Mouse (Mus musculus) hindbrain, embryonic 16.5 days (tissue): Measurements from ENCODE around the gene Map3k10. TPM values are rescaled to one million over a fixed set of nuclear protein-coding genes. Genes with fewer than 3 reads are reported as not detected.
A peak's percentile ranks its signal among the peaks of the same experiment; 100 is the strongest.

ENCODE experiments used
- ATAC-seq: fragments of 200-750 bp; cut with Nextera tagmentation; 2 replicates; pipeline ENCODE4 v1.8.0; 2017; ENCODE audit warnings: moderate TSS enrichment, moderate library complexity
- H3K27ac ChIP-seq: fragments of 300-500 bp; sonication (generic); 2 replicates; pipeline ENCODE4 v1.5.1; 2014; ENCODE audit warnings: low read depth, mild to moderate bottlenecking, control low read depth, low read length, moderate library complexity
- H3K27me3 ChIP-seq: fragments of 300-500 bp; sonication (generic); replicated peaks from 2 replicates; pipeline ENCODE4 v1.6.1; 2014; ENCODE audit warnings: low read length; ENCODE audit not compliant: control insufficient read depth, insufficient read depth
- H3K36me3 ChIP-seq: fragments of 300-500 bp; sonication (generic); 2 replicates; pipeline ENCODE4 v1.6.1; 2014; ENCODE audit warnings: mild to moderate bottlenecking, low read length, moderate library complexity, mixed read lengths; ENCODE audit not compliant: control insufficient read depth, insufficient read depth
- H3K4me1 ChIP-seq: fragments of 300-500 bp; sonication (generic); 2 replicates; pipeline ENCODE4 v1.6.1; 2014; ENCODE audit warnings: low read depth, low read length; ENCODE audit not compliant: control insufficient read depth, insufficient read depth
- H3K4me2 ChIP-seq: fragments of 300-500 bp; sonication (generic); 2 replicates; pipeline ENCODE4 v1.6.1; 2014; ENCODE audit warnings: mild to moderate bottlenecking, low read length, control low read depth, moderate library complexity
- H3K4me3 ChIP-seq: fragments of 300-500 bp; sonication (generic); 2 replicates; pipeline ENCODE4 v1.5.1; 2014; ENCODE audit warnings: mild to moderate bottlenecking, low read length, control low read depth, moderate library complexity
- H3K9ac ChIP-seq: fragments of 300-500 bp; sonication (generic); 2 replicates; pipeline ENCODE4 v1.6.1; 2014; ENCODE audit warnings: low read depth, mild to moderate bottlenecking, control low read depth, low read length, moderate library complexity
- H3K9me3 ChIP-seq: fragments of 300-500 bp; sonication (generic); 2 replicates; pipeline ENCODE4 v1.6.1; 2014; ENCODE audit warnings: mild to moderate bottlenecking, low read length, moderate library complexity; ENCODE audit not compliant: control insufficient read depth
- WGBS: fragments of 180-500 bp; shearing (Covaris S2); extraction: QIAGEN DNeasy Blood & Tissue Kit; methylation state at CpG from one replicate; pipeline ENCODE4 v1.1.7; 2014; 5-methylcytosine and 5-hydroxymethylcytosine counted together
- polyA plus RNA-seq: library from polyadenylated mRNA; unstranded; fragments of >200 nt; fragmentation: Nextera tagmentation; extraction: Ambion mirVana; gene quantifications from 2 replicates; pipeline ENCODE4 v1.2.1, GENCODE M21; 2015

The Map3k10 gene
- polyA plus RNA-seq, 1 experiment from 2014 or later: 17.5 TPM

GRCm38 (mm10) chr7:27657824-27658395 is 16.5 kb downstream of the Map3k10 start:
- Histone ChIP-seq H3K4me3 (no peak overlapping the region), H3K9ac (no peak overlapping the region), H3K9me3 (no peaks in the 10 kb centered on the region), H3K4me1 (peaks cover 12% of the 10 kb centered on the region; the same call in 1 of the 2 replicates), H3K4me2 (no peak overlapping the region), H3K27ac (no peak overlapping the region), H3K36me3 (peaks cover 33% of the 10 kb centered on the region), H3K27me3 (no peaks in the 10 kb centered on the region; the same call in 1 of the 2 replicates)
- WGBS: 38% methylated on average over 43 of the region's 53 CpGs
- ATAC-seq: no peak

- H3K9ac ChIP-seq: no peak overlapping the region
- no peaks in the 10 kb centered on the region for H3K9me3 ChIP-seq
- WGBS: 84% methylated on average over 16 of the region's 16 CpGs
- ATAC-seq: no peak
- no peaks in the 10 kb centered on the region; the same call in 1 of the 2 replicates for H3K27me3 ChIP-seq
- no peak overlapping the region for H3K27ac ChIP-seq
- peaks cover 15% of the 10 kb centered on the region; the same call in 1 of the 2 replicates for H3K4me1 ChIP-seq
- H3K4me3 ChIP-seq: no peak overlapping the region
- peaks cover 26% of the 10 kb centered on the region for H3K36me3 ChIP-seq
- no peak overlapping the region for H3K4me2 ChIP-seq
Observed at GRCm38 (mm10) chr7:27656600-27656999, 17.8 kb downstream of the Map3k10 start.

GRCm38 (mm10) chr7:27655545-27655944 is 18.9 kb downstream of the Map3k10 start:
- ATAC-seq: no peak
- Histone ChIP-seq H3K27ac (no peak overlapping the region), H3K4me2 (peak overlapping the region; percentile 74), H3K9ac (0 out of 2 replicates have a peak overlapping the region, but pooled peaks have one; percentile 2), H3K9me3 (no peaks in the 10 kb centered on the region), H3K27me3 (no peaks in the 10 kb centered on the region; the same call in 1 of the 2 replicates), H3K4me3 (no peak overlapping the region), H3K4me1 (peaks cover 15% of the 10 kb centered on the region; the same call in 1 of the 2 replicates), H3K36me3 (peaks cover 20% of the 10 kb centered on the region)
- WGBS: 60% methylated on average over 11 of the region's 11 CpGs

GRCm38 (mm10) chr7:27654607-27655276 is 19.7 kb downstream of the Map3k10 start:
- no peaks in the 10 kb centered on the region; the same call in 1 of the 2 replicates for H3K27me3 ChIP-seq
- peak overlapping the region; percentile 74 for H3K4me2 ChIP-seq
- 59% methylated on average over 20 of the region's 20 CpGs for WGBS
- 0 out of 2 replicates have a peak, but pooled peaks have one; percentile 7 for ATAC-seq
- H3K27ac ChIP-seq: peak overlapping the region; percentile 95
- H3K9me3 ChIP-seq: no peaks in the 10 kb centered on the region
- peak overlapping the region; percentile 75 for H3K4me3 ChIP-seq
- peak overlapping the region; percentile 85 for H3K9ac ChIP-seq
- H3K4me1 ChIP-seq: peaks cover 15% of the 10 kb centered on the region; the same call in 1 of the 2 replicates
- peaks cover 20% of the 10 kb centered on the region for H3K36me3 ChIP-seq

GRCm38 (mm10) chr7:27653681-27654437 is 20.5 kb downstream of the Map3k10 start, which contains the start of gene Ttc9b:
Ttc9b (plus strand) TSS chr7:27653915.
- ATAC-seq: peak; percentile 76
- H3K27me3 ChIP-seq: no peaks in the 10 kb centered on the region; the same call in 1 of the 2 replicates
- peak within 1 kb of the TSS; percentile 75 for H3K4me3 ChIP-seq
- WGBS: 2% methylated on average over 54 of the region's 62 CpGs
- peaks cover 20% of the 10 kb centered on the region for H3K36me3 ChIP-seq
- H3K27ac ChIP-seq: peak within 1 kb of the TSS; percentile 95
- H3K9me3 ChIP-seq: no peaks in the 10 kb centered on the region
- H3K9ac ChIP-seq: peak within 1 kb of the TSS; percentile 85
- peaks cover 15% of the 10 kb centered on the region; the same call in 1 of the 2 replicates for H3K4me1 ChIP-seq
- peak within 1 kb of the TSS; percentile 74 for H3K4me2 ChIP-seq

GRCm38 (mm10) chr7:27650949-27651348 is 23.4 kb downstream of the Map3k10 start:
- WGBS: 7% methylated on average over 10 of the region's 10 CpGs
- H3K36me3 ChIP-seq: no peaks in the 10 kb centered on the region
- no peak overlapping the region for H3K27ac ChIP-seq
- H3K27me3 ChIP-seq: no peaks in the 10 kb centered on the region
- H3K9ac ChIP-seq: no peak overlapping the region
- H3K4me3 ChIP-seq: no peak overlapping the region
- H3K4me2 ChIP-seq: no peak overlapping the region
- no peaks in the 10 kb centered on the region for H3K9me3 ChIP-seq
- no peak for ATAC-seq
- H3K4me1 ChIP-seq: peaks cover 15% of the 10 kb centered on the region; the same call in 1 of the 2 replicates

GRCm38 (mm10) chr7:27649723-27650122 is 24.7 kb downstream of the Map3k10 start:
- Histone ChIP-seq H3K27me3 (no peaks in the 10 kb centered on the region), H3K4me2 (no peak overlapping the region), H3K4me3 (no peak overlapping the region), H3K9me3 (no peaks in the 10 kb centered on the region), H3K36me3 (no peaks in the 10 kb centered on the region), H3K27ac (no peak overlapping the region), H3K9ac (no peak overlapping the region), H3K4me1 (peaks cover 5% of the 10 kb centered on the region; the same call in 1 of the 2 replicates)
- ATAC-seq: no peak
- 94% methylated on average over 11 of the region's 11 CpGs for WGBS

GRCm38 (mm10) chr7:27647281-27648002 is 27.0 kb downstream of the Map3k10 start:
- H3K4me3 ChIP-seq: no peak overlapping the region
- H3K9ac ChIP-seq: no peak overlapping the region
- ATAC-seq: no peak
- WGBS: 87% methylated on average over 6 of the region's 6 CpGs
- H3K27me3 ChIP-seq: no peaks in the 10 kb centered on the region
- no peaks in the 10 kb centered on the region for H3K4me1 ChIP-seq
- H3K4me2 ChIP-seq: no peak overlapping the region
- H3K9me3 ChIP-seq: no peaks in the 10 kb centered on the region
- no peak overlapping the region for H3K27ac ChIP-seq
- H3K36me3 ChIP-seq: no peaks in the 10 kb centered on the region
